Mouse (Mus musculus) layer of hippocampus, adult 11-12 months (tissue): ENCODE results near the gene Hecw2.

Experiments
- DNase-seq: peaks from one replicate; pipeline ENCODE4 v3.0.0; 2022; ENCODE audit warnings: low spot score

The Hecw2 gene

GRCm38 (mm10) chr1:54118342-54118973, 76.5 kb downstream of the Hecw2 start:
- peak; percentile 38 for DNase-seq

- DNase-seq: no peak
These were observed 83.9 kb downstream of the Hecw2 start for GRCm38 (mm10) chr1:54110920-54111605.

- DNase-seq: no peak
These were observed 85.7 kb downstream of the Hecw2 start for GRCm38 (mm10) chr1:54109255-54109654.

GRCm38 (mm10) chr1:54106756-54107155, 88.2 kb downstream of the Hecw2 start:
- no peak for DNase-seq

- DNase-seq: no peak
These were observed 115.3 kb downstream of the Hecw2 start for GRCm38 (mm10) chr1:54079708-54080107.

- no peak for DNase-seq
These were observed 120.5 kb downstream of the Hecw2 start for GRCm38 (mm10) chr1:54074456-54074855.

GRCm38 (mm10) chr1:54070121-54070520, 124.8 kb downstream of the Hecw2 start:
- no peak for DNase-seq

GRCm38 (mm10) chr1:54068248-54068647, 126.7 kb downstream of the Hecw2 start:
- no peak for DNase-seq

GRCm38 (mm10) chr1:54065434-54065833, 129.5 kb downstream of the Hecw2 start:
- DNase-seq: peak; percentile 70

GRCm38 (mm10) chr1:54061078-54061477, 133.9 kb downstream of the Hecw2 start:
- DNase-seq: no peak

- DNase-seq: no peak
These were observed 135.2 kb downstream of the Hecw2 start for GRCm38 (mm10) chr1:54059731-54060130.

- no peak for DNase-seq
These were observed 142.2 kb downstream of the Hecw2 start for GRCm38 (mm10) chr1:54052771-54053170.

GRCm38 (mm10) chr1:54046923-54047322, 148.0 kb downstream of the Hecw2 start:
- DNase-seq: no peak

GRCm38 (mm10) chr1:54039062-54039461, 155.9 kb downstream of the Hecw2 start:
- peak; percentile 37 for DNase-seq

GRCm38 (mm10) chr1:54017686-54018085, 177.3 kb downstream of the Hecw2 start:
- no peak for DNase-seq

GRCm38 (mm10) chr1:54015739-54016138, 179.2 kb downstream of the Hecw2 start:
- no peak for DNase-seq

GRCm38 (mm10) chr1:54012414-54012813, 182.6 kb downstream of the Hecw2 start:
- DNase-seq: no peak

- no peak for DNase-seq
These were observed 185.4 kb downstream of the Hecw2 start for GRCm38 (mm10) chr1:54009418-54010064.

GRCm38 (mm10) chr1:54005860-54006386, 189.0 kb downstream of the Hecw2 start:
- DNase-seq: no peak

GRCm38 (mm10) chr1:54003288-54003687, 191.7 kb downstream of the Hecw2 start:
- DNase-seq: no peak

GRCm38 (mm10) chr1:54002077-54002476, 192.9 kb downstream of the Hecw2 start:
- DNase-seq: no peak

- DNase-seq: no peak
These were observed 197.7 kb downstream of the Hecw2 start for GRCm38 (mm10) chr1:53997239-53997638.
